Mouse (Mus musculus): Measurements from ENCODE around the gene Ccdc167. TPM values are rescaled to one million over a fixed set of nuclear protein-coding genes. Genes with fewer than 3 reads are reported as not detected.

Ccdc167 gene
- polyA plus RNA-seq (2011; ENCODE audit: insufficient read length, low read depth, missing spikeins) = 10.8 and 11.0 TPM in 2 replicates

DNA sequence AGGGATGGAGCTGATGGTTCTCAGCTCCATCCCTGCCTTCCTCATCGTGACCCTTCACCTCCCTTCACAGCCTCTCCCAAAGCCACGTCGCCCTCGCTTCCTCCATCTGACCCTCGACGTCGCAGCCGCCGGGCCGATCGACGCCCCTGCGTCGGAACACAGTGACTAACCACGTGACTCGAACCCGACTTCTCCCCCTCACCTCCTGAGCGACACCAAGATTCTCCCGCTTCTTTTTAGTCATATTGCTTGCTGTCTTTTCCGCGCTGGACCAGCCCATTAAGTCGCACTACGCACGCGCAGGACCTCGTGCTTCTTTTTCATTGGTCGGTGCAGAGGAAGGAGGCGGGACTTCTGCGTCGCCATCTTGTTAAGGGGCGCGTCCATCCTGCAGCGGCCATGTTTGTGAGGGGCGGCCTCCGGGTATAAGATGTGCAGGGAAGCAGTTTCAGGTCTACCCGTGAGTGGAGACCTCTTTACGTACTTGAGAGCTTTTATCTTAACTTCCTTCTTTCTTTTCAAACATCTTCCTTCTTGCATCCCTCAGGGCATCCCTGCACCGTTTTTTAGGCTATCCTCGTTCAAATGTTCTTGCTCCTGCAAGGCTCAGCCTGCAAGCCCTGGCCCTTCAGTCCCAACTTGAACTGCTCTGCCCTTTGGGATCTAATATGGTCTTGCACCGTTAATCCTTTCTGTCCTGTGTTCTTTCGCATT is at the start of gene Ccdc167:
Gene Ccdc167, minus strand, starts transcription at position 313 of the 714 bp plus-strand sequence.
- Histone ChIP-seq H3K27ac (ENCODE audit: insufficient read depth, low read length) (no peak within 1 kb of the TSS), H3K4me3 (ENCODE audit: insufficient read depth, low read length) (peak within 1 kb of the TSS; percentile 51), H3K4me1 (ENCODE audit: control insufficient read depth, insufficient read depth, low read length) (peaks cover 3% of the 10 kb centered on the region; the same call in 1 of the 2 replicates)
- TF ChIP-seq CTCF (IDR thresholded peaks at IDR 0.05; ENCODE audit: borderline replicate concordance, insufficient read depth, low read length) (no peak), POLR2A (IDR thresholded peaks at IDR 0.05; ENCODE audit: low read depth, low read length) (peak; percentile 60)

DNA sequence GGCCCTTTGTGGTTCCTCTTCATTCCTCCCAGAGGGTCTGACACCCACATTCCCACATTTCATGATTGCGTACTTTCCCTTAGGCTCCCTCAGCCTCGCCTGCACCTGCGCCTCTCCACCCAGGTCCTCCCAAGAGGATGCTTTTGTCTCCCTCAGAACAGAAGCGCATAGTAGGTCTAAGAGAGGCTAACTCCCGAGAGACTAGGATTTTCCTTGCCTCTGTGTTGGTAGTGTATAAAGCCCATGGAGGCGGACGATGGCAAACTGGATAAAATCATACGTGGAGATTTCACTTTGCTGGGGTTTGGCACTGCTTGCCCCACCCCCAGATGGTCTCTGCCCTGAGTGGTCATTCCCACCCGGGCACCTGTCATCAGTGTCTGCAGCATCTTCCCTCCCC is 48.5 kb upstream of the Ccdc167 start:
- TF ChIP-seq CTCF (IDR thresholded peaks at IDR 0.05; ENCODE audit: borderline replicate concordance, insufficient read depth, low read length) (no peak), POLR2A (IDR thresholded peaks at IDR 0.05; ENCODE audit: low read depth, low read length) (no peak)
- Histone ChIP-seq H3K27ac (ENCODE audit: insufficient read depth, low read length) (no peak overlapping the region), H3K4me1 (ENCODE audit: control insufficient read depth, insufficient read depth, low read length) (no peaks in the 10 kb centered on the region), H3K4me3 (ENCODE audit: insufficient read depth, low read length) (no peak overlapping the region)

- Histone ChIP-seq H3K27ac (ENCODE audit: insufficient read depth, low read length) (no peak overlapping the region), H3K4me3 (ENCODE audit: insufficient read depth, low read length) (no peak overlapping the region), H3K4me1 (ENCODE audit: control insufficient read depth, insufficient read depth, low read length) (no peaks in the 10 kb centered on the region)
- TF ChIP-seq CTCF (IDR thresholded peaks at IDR 0.05; ENCODE audit: borderline replicate concordance, insufficient read depth, low read length) (0 out of 2 replicates have a peak, but pooled peaks have one; percentile 8), POLR2A (IDR thresholded peaks at IDR 0.05; ENCODE audit: low read depth, low read length) (no peak)
Observed at GRCm38 (mm10) chr17:29762551-29762950, 45.7 kb upstream of the Ccdc167 start.

GRCm38 (mm10) chr17:29761938-29762337 is 45.1 kb upstream of the Ccdc167 start:
- Histone ChIP-seq H3K4me3 (ENCODE audit: insufficient read depth, low read length) (no peak overlapping the region), H3K4me1 (ENCODE audit: control insufficient read depth, insufficient read depth, low read length) (no peaks in the 10 kb centered on the region), H3K27ac (ENCODE audit: insufficient read depth, low read length) (no peak overlapping the region)
- no peak for TF ChIP-seq POLR2A (IDR thresholded peaks at IDR 0.05; ENCODE audit: low read depth, low read length)
- TF ChIP-seq CTCF (IDR thresholded peaks at IDR 0.05; ENCODE audit: borderline replicate concordance, insufficient read depth, low read length) = no peak

DNA sequence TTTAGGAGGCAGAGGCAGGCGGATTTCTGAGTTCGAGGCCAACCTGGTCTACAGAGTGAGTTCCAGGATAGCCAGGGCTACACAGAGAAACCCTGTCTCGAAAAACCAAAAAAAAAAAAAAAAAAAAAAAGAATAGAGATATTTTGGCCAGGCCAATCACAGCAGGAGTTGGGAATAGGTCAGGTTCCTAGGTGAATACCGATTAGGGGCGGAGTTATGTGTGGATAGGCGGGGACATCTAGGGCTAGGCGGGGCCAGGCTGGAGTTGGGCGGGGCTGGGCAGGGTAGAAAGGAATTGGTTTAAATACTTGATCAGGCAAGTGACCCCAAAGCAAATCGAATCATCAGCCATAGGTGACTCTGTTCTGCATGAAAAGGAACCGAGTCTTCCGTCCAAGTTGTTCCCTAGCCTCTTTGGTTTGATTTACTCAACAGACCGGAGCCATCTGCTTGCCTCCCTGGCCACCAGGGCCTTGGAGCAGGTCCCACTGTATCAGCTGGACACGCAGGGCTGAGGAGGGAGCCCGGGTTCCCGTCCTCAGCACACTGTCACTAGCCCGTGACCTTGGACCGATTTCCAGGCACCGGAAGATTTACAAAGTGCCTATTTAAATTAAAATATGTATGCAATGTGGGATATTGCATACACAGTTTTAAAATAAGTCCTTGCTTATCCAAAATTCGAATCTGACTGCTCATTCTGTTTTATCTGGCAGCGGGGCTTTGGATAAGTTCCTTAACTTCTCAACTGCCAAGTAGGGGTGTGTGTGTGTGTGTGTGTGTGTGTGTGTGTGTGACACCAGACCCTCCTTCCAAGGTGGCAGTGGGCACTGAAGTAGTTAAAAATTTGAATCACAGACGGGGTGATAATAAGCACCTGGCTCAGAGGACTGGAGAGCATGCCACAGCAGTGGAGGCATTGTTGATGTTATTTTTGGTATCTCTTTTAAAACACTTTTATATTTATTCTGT is 43.8 kb upstream of the Ccdc167 start:
- TF ChIP-seq POLR2A (IDR thresholded peaks at IDR 0.05; ENCODE audit: low read depth, low read length) (no peak), CTCF (IDR thresholded peaks at IDR 0.05; ENCODE audit: borderline replicate concordance, insufficient read depth, low read length) (no peak)
- H3K4me1 ChIP-seq (ENCODE audit: control insufficient read depth, insufficient read depth, low read length) = no peaks in the 10 kb centered on the region
- no peak overlapping the region for H3K4me3 ChIP-seq (ENCODE audit: insufficient read depth, low read length)
- no peak overlapping the region for H3K27ac ChIP-seq (ENCODE audit: insufficient read depth, low read length)

- Histone ChIP-seq H3K4me1 (ENCODE audit: control insufficient read depth, insufficient read depth, low read length) (no peaks in the 10 kb centered on the region), H3K27ac (ENCODE audit: insufficient read depth, low read length) (no peak overlapping the region), H3K4me3 (ENCODE audit: insufficient read depth, low read length) (no peak overlapping the region)
- TF ChIP-seq CTCF (IDR thresholded peaks at IDR 0.05; ENCODE audit: borderline replicate concordance, insufficient read depth, low read length) (no peak), POLR2A (IDR thresholded peaks at IDR 0.05; ENCODE audit: low read depth, low read length) (no peak)
Observed at GRCm38 (mm10) chr17:29759963-29760362, 43.1 kb upstream of the Ccdc167 start.

DNA sequence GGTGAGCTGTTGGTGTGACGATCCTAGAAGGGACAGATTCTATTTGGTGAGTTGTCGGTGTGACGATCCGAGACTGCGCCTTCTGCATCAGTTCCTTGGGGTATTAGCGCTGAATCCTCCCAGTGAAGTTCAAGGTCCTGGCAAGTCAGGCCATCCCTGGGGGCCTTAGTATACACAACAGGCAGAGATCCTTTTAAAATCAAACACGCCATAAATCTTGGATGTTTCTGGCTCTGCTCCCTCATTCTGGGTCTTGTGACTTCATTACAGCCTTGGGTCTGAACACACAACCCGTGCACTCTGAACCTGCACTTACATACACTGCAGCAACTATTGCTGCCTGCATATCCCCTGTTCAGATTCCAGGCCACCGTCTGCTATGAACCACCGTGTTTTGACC is 39.5 kb upstream of the Ccdc167 start:
- TF ChIP-seq CTCF (IDR thresholded peaks at IDR 0.05; ENCODE audit: borderline replicate concordance, insufficient read depth, low read length) = no peak
- TF ChIP-seq POLR2A (IDR thresholded peaks at IDR 0.05; ENCODE audit: low read depth, low read length) = no peak
- H3K4me3 ChIP-seq (ENCODE audit: insufficient read depth, low read length) = no peak overlapping the region
- H3K4me1 ChIP-seq (ENCODE audit: control insufficient read depth, insufficient read depth, low read length) = no peaks in the 10 kb centered on the region
- no peak overlapping the region for H3K27ac ChIP-seq (ENCODE audit: insufficient read depth, low read length)

GRCm38 (mm10) chr17:29754510-29754909 is 37.7 kb upstream of the Ccdc167 start:
- H3K27ac ChIP-seq (ENCODE audit: insufficient read depth, low read length) = no peak overlapping the region
- H3K4me1 ChIP-seq (ENCODE audit: control insufficient read depth, insufficient read depth, low read length) = no peaks in the 10 kb centered on the region
- TF ChIP-seq POLR2A (IDR thresholded peaks at IDR 0.05; ENCODE audit: low read depth, low read length) (no peak), CTCF (IDR thresholded peaks at IDR 0.05; ENCODE audit: borderline replicate concordance, insufficient read depth, low read length) (no peak)
- H3K4me3 ChIP-seq (ENCODE audit: insufficient read depth, low read length) = no peak overlapping the region

DNA sequence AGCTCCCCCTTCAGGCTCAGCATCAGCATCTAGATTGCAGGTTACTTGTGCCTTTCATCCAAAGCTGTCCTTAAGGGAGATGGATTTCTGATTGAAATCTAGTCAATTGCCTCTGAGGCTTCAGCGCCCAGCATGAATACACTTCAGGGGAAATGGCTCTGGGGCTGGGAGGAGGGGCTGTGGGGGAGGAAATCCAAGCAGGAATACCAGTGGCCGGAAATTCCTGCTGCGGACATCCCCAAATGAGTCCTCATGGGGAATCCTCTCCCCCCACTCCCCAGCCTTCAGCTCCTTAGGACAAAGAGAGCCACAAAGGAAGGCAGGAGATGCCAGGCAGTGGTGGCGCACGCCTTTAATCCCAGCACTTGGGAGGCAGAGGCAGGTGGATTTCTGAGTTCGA is 30.6 kb upstream of the Ccdc167 start:
- H3K27ac ChIP-seq (ENCODE audit: insufficient read depth, low read length) = no peak overlapping the region
- TF ChIP-seq CTCF (IDR thresholded peaks at IDR 0.05; ENCODE audit: borderline replicate concordance, insufficient read depth, low read length) (no peak), POLR2A (IDR thresholded peaks at IDR 0.05; ENCODE audit: low read depth, low read length) (no peak)

More for the DNA sequence above, 30.6 kb upstream of the Ccdc167 start:
- no peaks in the 10 kb centered on the region for H3K4me1 ChIP-seq (ENCODE audit: control insufficient read depth, insufficient read depth, low read length)
- H3K4me3 ChIP-seq (ENCODE audit: insufficient read depth, low read length) = no peak overlapping the region

Data from embryonic fibroblast, embryonic 13.5 days (primary cell).